Mouse (Mus musculus) ES-E14 (cell line): ENCODE results near the gene Cope.

Experiments
- CHD2 ChIP-seq: IDR thresholded peaks from 2 replicates; pipeline ENCODE4 v1.6.1; 2014; ENCODE audit warnings: mild to moderate bottlenecking, low read depth, low read length, inconsistent platforms
- HCFC1 ChIP-seq: IDR thresholded peaks from 2 replicates; pipeline ENCODE4 v1.6.1; 2012; ENCODE audit warnings: low read length, inconsistent platforms, borderline replicate concordance; ENCODE audit not compliant: insufficient read depth
- MAFK ChIP-seq: IDR thresholded peaks from 2 replicates; pipeline ENCODE4 v1.6.1; 2014; ENCODE audit warnings: mild to moderate bottlenecking, low read depth, low read length, inconsistent platforms; ENCODE audit not compliant: insufficient read depth
- ZNF384 ChIP-seq: IDR thresholded peaks from 2 replicates; pipeline ENCODE4 v1.6.1; 2012; ENCODE audit warnings: low read depth, low read length, inconsistent platforms

DNA sequence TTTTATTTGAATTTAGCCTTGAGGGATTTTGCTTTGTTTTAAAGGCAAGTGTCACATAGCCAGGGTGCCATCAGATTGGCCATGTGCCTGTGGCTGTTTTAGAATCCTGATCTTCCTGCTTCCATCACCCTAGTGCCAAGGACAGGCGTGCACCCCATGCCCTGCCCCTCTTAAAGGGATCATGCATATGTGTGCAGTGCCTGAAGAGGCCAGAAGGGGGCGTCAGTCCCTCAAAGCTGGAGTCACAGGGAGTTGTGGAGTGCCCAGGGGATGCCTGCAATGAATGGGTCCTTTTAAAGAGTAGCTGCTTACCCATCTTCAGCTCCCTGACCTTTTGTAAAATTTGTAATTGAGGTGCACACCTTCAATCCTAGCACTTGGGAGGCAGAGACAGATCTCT, 7.0 kb downstream of the Cope start:
- TF ChIP-seq ZNF384, result no peak
- TF ChIP-seq CHD2, result no peak
- TF ChIP-seq HCFC1, result no peak
- no peak for TF ChIP-seq MAFK
